Mouse (Mus musculus) heart, embryonic 12.5 days (tissue): ENCODE measurements at regions not wholly inside any gene's neighbourhood (a gene's known extent, or its start where the extent isn't known, plus 50 kb on each side); places are given as distances from the start of the nearest gene placed in this dataset.

Experiments used
- ATAC-seq: fragments of 200-750 bp; cut with Nextera tagmentation; 2 replicates; pipeline ENCODE4 v1.8.0; 2017; ENCODE audit warnings: moderate TSS enrichment, moderate library complexity; ENCODE audit not compliant: insufficient number of reproducible peaks, low FRiP score
- H3K27ac ChIP-seq: fragments of 300-500 bp; sonication (generic); 2 replicates; pipeline ENCODE4 v1.5.1; 2016; ENCODE audit warnings: mild to moderate bottlenecking, moderate library complexity; ENCODE audit not compliant: poor library complexity, severe bottlenecking
- H3K27me3 ChIP-seq: fragments of 300-500 bp; sonication (generic); replicated peaks from 2 replicates; pipeline ENCODE4 v1.6.1; 2016; ENCODE audit warnings: mild to moderate bottlenecking, moderate library complexity
- H3K36me3 ChIP-seq: fragments of 300-500 bp; sonication (generic); 2 replicates; pipeline ENCODE4 v1.6.1; 2016; ENCODE audit warnings: mild to moderate bottlenecking, moderate library complexity
- H3K4me1 ChIP-seq: fragments of 300-500 bp; sonication (generic); replicated peaks from 2 replicates; pipeline ENCODE4 v1.6.1; 2016; ENCODE audit warnings: mild to moderate bottlenecking
- H3K4me2 ChIP-seq: fragments of 300-500 bp; sonication (generic); 2 replicates; pipeline ENCODE4 v1.6.1; 2016; ENCODE audit warnings: mild to moderate bottlenecking, moderate library complexity
- H3K4me3 ChIP-seq: fragments of 300-500 bp; sonication (generic); 2 replicates; pipeline ENCODE4 v1.5.1; 2016; ENCODE audit warnings: mild to moderate bottlenecking
- H3K9ac ChIP-seq: fragments of 300-500 bp; sonication (generic); 2 replicates; pipeline ENCODE4 v1.6.1; 2016; ENCODE audit warnings: mild to moderate bottlenecking, moderate library complexity
- H3K9me3 ChIP-seq: fragments of 300-500 bp; sonication (generic); replicated peaks from 2 replicates; pipeline ENCODE4 v1.6.1; 2016; ENCODE audit warnings: mild to moderate bottlenecking, moderate library complexity
- WGBS: fragments of 180-500 bp; shearing (Covaris S2); methylation state at CpG from one replicate; pipeline ENCODE4 v1.1.7; 2016; 5-methylcytosine and 5-hydroxymethylcytosine counted together

- H3K9me3 ChIP-seq = no peaks in the 10 kb centered on the region
- no peak overlapping the region for H3K4me3 ChIP-seq
- WGBS = 53% methylated on average over 3 of the region's 3 CpGs
- no peaks in the 10 kb centered on the region for H3K36me3 ChIP-seq
- H3K27me3 ChIP-seq = no peaks in the 10 kb centered on the region
- no peak for ATAC-seq
- no peaks in the 10 kb centered on the region for H3K4me1 ChIP-seq
- H3K27ac ChIP-seq = no peak overlapping the region
- no peak overlapping the region for H3K9ac ChIP-seq
- no peak overlapping the region for H3K4me2 ChIP-seq
Measured at GRCm38 (mm10) chr8:6813816-6814215, 1708.7 kb upstream of the Slc10a2 start.

- 57% methylated on average over 2 of the region's 2 CpGs for WGBS
- Histone ChIP-seq H3K27ac (no peak overlapping the region), H3K4me3 (no peak overlapping the region), H3K36me3 (no peaks in the 10 kb centered on the region), H3K9ac (no peak overlapping the region), H3K4me1 (no peaks in the 10 kb centered on the region), H3K27me3 (no peaks in the 10 kb centered on the region), H3K9me3 (no peaks in the 10 kb centered on the region), H3K4me2 (no peak overlapping the region)
- no peak for ATAC-seq
Measured at GRCm38 (mm10) chr8:6807116-6807515, 1702.0 kb upstream of the Slc10a2 start.

- no peak for ATAC-seq
- H3K4me2 ChIP-seq = no peak overlapping the region
- 90% methylated on average over 1 of the region's 1 CpGs for WGBS
- no peak overlapping the region for H3K27ac ChIP-seq
- H3K36me3 ChIP-seq = no peaks in the 10 kb centered on the region
- H3K4me3 ChIP-seq = no peak overlapping the region
- H3K9me3 ChIP-seq = no peaks in the 10 kb centered on the region
- H3K27me3 ChIP-seq = no peaks in the 10 kb centered on the region
- H3K4me1 ChIP-seq = no peaks in the 10 kb centered on the region
- no peak overlapping the region for H3K9ac ChIP-seq
Measured at GRCm38 (mm10) chr8:6803199-6803598, 1698.0 kb upstream of the Slc10a2 start.

- no peak overlapping the region for H3K4me2 ChIP-seq
- H3K27ac ChIP-seq = no peak overlapping the region
- H3K9me3 ChIP-seq = no peaks in the 10 kb centered on the region
- H3K4me3 ChIP-seq = no peak overlapping the region
- H3K27me3 ChIP-seq = no peaks in the 10 kb centered on the region
- ATAC-seq = no peak
- H3K9ac ChIP-seq = no peak overlapping the region
- H3K36me3 ChIP-seq = no peaks in the 10 kb centered on the region
- H3K4me1 ChIP-seq = no peaks in the 10 kb centered on the region
Measured at GRCm38 (mm10) chr8:6801076-6801475, 1695.9 kb upstream of the Slc10a2 start.

GRCm38 (mm10) chr8:6789096-6789495, 1683.9 kb upstream of the Slc10a2 start:
- ATAC-seq = no peak
- WGBS = 65% methylated on average over 1 of the region's 1 CpGs
- no peak overlapping the region for H3K4me3 ChIP-seq
- H3K36me3 ChIP-seq = no peaks in the 10 kb centered on the region
- H3K4me2 ChIP-seq = no peak overlapping the region
- no peaks in the 10 kb centered on the region for H3K9me3 ChIP-seq
- no peak overlapping the region for H3K9ac ChIP-seq
- no peak overlapping the region for H3K27ac ChIP-seq
- no peaks in the 10 kb centered on the region for H3K27me3 ChIP-seq
- H3K4me1 ChIP-seq = no peaks in the 10 kb centered on the region

GRCm38 (mm10) chr8:6780983-6781382, 1675.8 kb upstream of the Slc10a2 start:
- H3K9ac ChIP-seq = no peak overlapping the region
- no peak overlapping the region for H3K4me3 ChIP-seq
- H3K27me3 ChIP-seq = no peaks in the 10 kb centered on the region
- no peak overlapping the region for H3K27ac ChIP-seq
- H3K4me1 ChIP-seq = no peaks in the 10 kb centered on the region
- H3K4me2 ChIP-seq = no peak overlapping the region
- no peak for ATAC-seq
- no peaks in the 10 kb centered on the region for H3K9me3 ChIP-seq
- no peaks in the 10 kb centered on the region for H3K36me3 ChIP-seq

- Histone ChIP-seq H3K4me2 (no peak overlapping the region), H3K36me3 (no peaks in the 10 kb centered on the region), H3K9me3 (no peaks in the 10 kb centered on the region), H3K4me1 (no peaks in the 10 kb centered on the region), H3K27ac (no peak overlapping the region), H3K4me3 (no peak overlapping the region), H3K9ac (no peak overlapping the region), H3K27me3 (no peaks in the 10 kb centered on the region)
- no peak for ATAC-seq
- WGBS = 82% methylated on average over 3 of the region's 3 CpGs
Measured at GRCm38 (mm10) chr8:6775103-6775502, 1670.0 kb upstream of the Slc10a2 start.

GRCm38 (mm10) chr8:6729571-6729970, 1624.4 kb upstream of the Slc10a2 start:
- no peak overlapping the region for H3K9ac ChIP-seq
- H3K9me3 ChIP-seq = no peaks in the 10 kb centered on the region
- H3K36me3 ChIP-seq = no peaks in the 10 kb centered on the region
- no peak for ATAC-seq
- WGBS = 87% methylated on average over 3 of the region's 3 CpGs
- H3K4me3 ChIP-seq = no peak overlapping the region
- H3K27ac ChIP-seq = no peak overlapping the region
- H3K27me3 ChIP-seq = no peaks in the 10 kb centered on the region
- H3K4me1 ChIP-seq = no peaks in the 10 kb centered on the region
- no peak overlapping the region for H3K4me2 ChIP-seq

GRCm38 (mm10) chr8:6708886-6709449, 1603.8 kb upstream of the Slc10a2 start:
- Histone ChIP-seq H3K27me3 (no peaks in the 10 kb centered on the region), H3K4me1 (no peaks in the 10 kb centered on the region), H3K4me2 (no peak overlapping the region), H3K27ac (no peak overlapping the region), H3K9me3 (no peaks in the 10 kb centered on the region), H3K4me3 (no peak overlapping the region), H3K9ac (no peak overlapping the region), H3K36me3 (no peaks in the 10 kb centered on the region)
- ATAC-seq = no peak
- 43% methylated on average over 3 of the region's 3 CpGs for WGBS

GRCm38 (mm10) chr8:6688595-6688994, 1583.4 kb upstream of the Slc10a2 start:
- Histone ChIP-seq H3K4me1 (no peaks in the 10 kb centered on the region), H3K4me2 (no peak overlapping the region)

GRCm38 (mm10) chr8:6658860-6659259, 1553.7 kb upstream of the Slc10a2 start:
- Histone ChIP-seq H3K9ac (no peak overlapping the region), H3K27me3 (no peaks in the 10 kb centered on the region), H3K4me3 (no peak overlapping the region), H3K4me2 (no peak overlapping the region), H3K27ac (no peak overlapping the region), H3K36me3 (no peaks in the 10 kb centered on the region), H3K4me1 (no peaks in the 10 kb centered on the region), H3K9me3 (no peaks in the 10 kb centered on the region)
- no peak for ATAC-seq
- WGBS = 67% methylated on average over 1 of the region's 1 CpGs

More at GRCm38 (mm10) chr8:6688595-6688994, 1583.4 kb upstream of the Slc10a2 start:
- ATAC-seq = no peak
- 80% methylated on average over 4 of the region's 4 CpGs for WGBS
- no peak overlapping the region for H3K4me3 ChIP-seq
- no peaks in the 10 kb centered on the region for H3K27me3 ChIP-seq
- H3K9me3 ChIP-seq = no peaks in the 10 kb centered on the region
- no peaks in the 10 kb centered on the region for H3K36me3 ChIP-seq
- H3K27ac ChIP-seq = no peak overlapping the region
- no peak overlapping the region for H3K9ac ChIP-seq

GRCm38 (mm10) chr8:6657451-6657990, 1552.4 kb upstream of the Slc10a2 start:
- ATAC-seq = no peak
- H3K27me3 ChIP-seq = no peaks in the 10 kb centered on the region
- 66% methylated on average over 3 of the region's 3 CpGs for WGBS
- no peak overlapping the region for H3K27ac ChIP-seq
- no peak overlapping the region for H3K9ac ChIP-seq
- H3K4me2 ChIP-seq = no peak overlapping the region
- no peak overlapping the region for H3K4me3 ChIP-seq
- no peaks in the 10 kb centered on the region for H3K36me3 ChIP-seq
- H3K4me1 ChIP-seq = no peaks in the 10 kb centered on the region
- H3K9me3 ChIP-seq = no peaks in the 10 kb centered on the region
